Mouse (Mus musculus) heart, postnatal 14 days (tissue): ENCODE measurements at regions not wholly inside any gene's neighbourhood (a gene's known extent, or its start where the extent isn't known, plus 50 kb on each side); places are given as distances from the start of the nearest gene placed in this dataset.
"Not testable (repeated sequence)": the region's sequence is repeated elsewhere in the genome, so short reads cannot be mapped to it uniquely, and the experiment has no call there.

Experiments used
- DNase-seq, 2 experiments: peaks; one replicate each; pipeline ENCODE4 v3.0.0; 2021 to 2022
- intact Hi-C: fragments of 180-260 bp; cut with DNase I; formaldehyde crosslinking; loops from one replicate; pipeline ENCODE4 v1.15.1; 2025

- DNase-seq, result no peak
- intact Hi-C loops, result no loop called here
Observed at GRCm38 (mm10) chr5:12639549-12639948, 256.4 kb downstream of the Sema3d start.

- no peak for DNase-seq
- intact Hi-C loops, result no loop called here
Observed at GRCm38 (mm10) chr5:12646269-12646668, 263.1 kb downstream of the Sema3d start.

- DNase-seq, result no peak
- intact Hi-C loops, result no loop called here
Observed at GRCm38 (mm10) chr5:12673666-12674065, 290.5 kb downstream of the Sema3d start.

GRCm38 (mm10) chr5:12674134-12674533, 290.9 kb downstream of the Sema3d start:
- intact Hi-C loops, result no loop called here
- DNase-seq, result no peak

GRCm38 (mm10) chr5:12676712-12677111, 293.5 kb downstream of the Sema3d start:
- intact Hi-C loops, result no loop called here
- DNase-seq, result no peak

- no peak for DNase-seq
- intact Hi-C loops, result no loop called here
Observed at GRCm38 (mm10) chr5:12714894-12715293, 331.7 kb downstream of the Sema3d start.

GRCm38 (mm10) chr5:12751514-12751913, 368.3 kb downstream of the Sema3d start:
- DNase-seq, result no peak
- intact Hi-C loops, result no loop called here

- intact Hi-C loops, result no loop called here
- no peak for DNase-seq
Observed at GRCm38 (mm10) chr5:12759634-12760033, 365.6 kb upstream of the Sema3a start.

GRCm38 (mm10) chr5:12767383-12767782, 357.8 kb upstream of the Sema3a start:
- DNase-seq, result no peak
- intact Hi-C loops, result no loop called here

- no peak for DNase-seq
- intact Hi-C loops, result loop anchor here (10.0 kb wide), 1 partner anchor 102 kb away; no protein-coding TSS in a partner anchor
Observed at GRCm38 (mm10) chr5:12782681-12783080, 342.5 kb upstream of the Sema3a start.

- no peak for DNase-seq
- intact Hi-C loops, result no loop called here
Observed at GRCm38 (mm10) chr5:12808729-12809128, 316.5 kb upstream of the Sema3a start.

GRCm38 (mm10) chr5:12809884-12810283, 315.3 kb upstream of the Sema3a start:
- no peak for DNase-seq
- intact Hi-C loops, result no loop called here

- DNase-seq, intact Hi-C loops: not testable (repeated sequence)
Observed at GRCm38 (mm10) chr5:12847207-12847606, 278.0 kb upstream of the Sema3a start.

- intact Hi-C loops, result no loop called here
- no peak for DNase-seq
Observed at GRCm38 (mm10) chr5:12856869-12857268, 268.3 kb upstream of the Sema3a start.

GRCm38 (mm10) chr5:12868355-12869217, 256.6 kb upstream of the Sema3a start:
- DNase-seq, result no peak
- intact Hi-C loops, result no loop called here

- DNase-seq, result no peak
- intact Hi-C loops, result no loop called here
Observed at GRCm38 (mm10) chr5:12872888-12873287, 252.3 kb upstream of the Sema3a start.

- intact Hi-C loops, result no loop called here
- DNase-seq, result no peak
Observed at GRCm38 (mm10) chr5:12877595-12878296, 247.5 kb upstream of the Sema3a start.

- no peak for DNase-seq
- intact Hi-C loops, result no loop called here
Observed at GRCm38 (mm10) chr5:12892333-12892732, 232.9 kb upstream of the Sema3a start.

GRCm38 (mm10) chr5:12894638-12895037, 230.6 kb upstream of the Sema3a start:
- no peak for DNase-seq
- intact Hi-C loops, result no loop called here

- intact Hi-C loops, result no loop called here
Observed at GRCm38 (mm10) chr5:12910741-12911140, 214.5 kb upstream of the Sema3a start.

GRCm38 (mm10) chr5:12914395-12914794, 210.8 kb upstream of the Sema3a start:
- no peak for DNase-seq
- intact Hi-C loops, result no loop called here

More at GRCm38 (mm10) chr5:12910741-12911140, 214.5 kb upstream of the Sema3a start:
- DNase-seq, result no peak

- intact Hi-C loops, result no loop called here
Observed at GRCm38 (mm10) chr5:12919335-12919734, 205.9 kb upstream of the Sema3a start.

More at GRCm38 (mm10) chr5:12919335-12919734, 205.9 kb upstream of the Sema3a start:
- DNase-seq, result no peak
